Mouse (Mus musculus): ENCODE data around the gene Rbbp8nl.

Gene Rbbp8nl

GRCm38 (mm10) chr2:180300771-180301170 lies 11.1 kb upstream of the Rbbp8nl start:
- Histone ChIP-seq H3K9me3 (ENCODE audit: low read length) (no peaks in the 10 kb centered on the region), H3K27me3 (ENCODE audit: insufficient read depth, low read length) (no peaks in the 10 kb centered on the region; the same call in 1 of the 2 replicates), H3K4me1 (replicated peaks; ENCODE audit: low read depth, low read length) (peaks cover 17% of the 10 kb centered on the region; the same call in 1 of the 2 replicates), H3K36me3 (ENCODE audit: insufficient read depth, low read length) (no peaks in the 10 kb centered on the region), H3K4me3 (replicated peaks; ENCODE audit: low read length) (no peak overlapping the region)
- TF ChIP-seq NANOG (IDR thresholded peaks at IDR 0.05; ENCODE audit: borderline replicate concordance, low read length) (no peak), POU5F1 (IDR thresholded peaks at IDR 0.05; ENCODE audit: borderline replicate concordance, low read length) (no peak), CTCF (conservative IDR thresholded peaks at IDR 0.05; ENCODE audit: low read length) (no peak)

- no peak overlapping the region for H3K4me3 ChIP-seq (replicated peaks; ENCODE audit: low read length)
- H3K36me3 ChIP-seq (ENCODE audit: insufficient read depth, low read length) = no peaks in the 10 kb centered on the region
- no peaks in the 10 kb centered on the region for H3K9me3 ChIP-seq (ENCODE audit: low read length)
- TF ChIP-seq POU5F1 (IDR thresholded peaks at IDR 0.05; ENCODE audit: borderline replicate concordance, low read length) = no peak
- H3K27me3 ChIP-seq (ENCODE audit: insufficient read depth, low read length) = no peaks in the 10 kb centered on the region; the same call in 1 of the 2 replicates
- peaks cover 17% of the 10 kb centered on the region; the same call in 1 of the 2 replicates for H3K4me1 ChIP-seq (replicated peaks; ENCODE audit: low read depth, low read length)
Observed at GRCm38 (mm10) chr2:180300252-180300651, 10.6 kb upstream of the Rbbp8nl start.

- no peak overlapping the region for H3K4me3 ChIP-seq (replicated peaks; ENCODE audit: low read length)
- no peaks in the 10 kb centered on the region for H3K36me3 ChIP-seq (ENCODE audit: insufficient read depth, low read length)
- H3K9me3 ChIP-seq (ENCODE audit: low read length) = no peaks in the 10 kb centered on the region
- H3K27me3 ChIP-seq (ENCODE audit: insufficient read depth, low read length) = no peaks in the 10 kb centered on the region
- peaks cover 68% of the 10 kb centered on the region for H3K4me1 ChIP-seq (replicated peaks; ENCODE audit: low read depth, low read length)
- TF ChIP-seq NANOG (IDR thresholded peaks at IDR 0.05; ENCODE audit: borderline replicate concordance, low read length) (no peak), POU5F1 (IDR thresholded peaks at IDR 0.05; ENCODE audit: borderline replicate concordance, low read length) (no peak), CTCF (conservative IDR thresholded peaks at IDR 0.05; ENCODE audit: low read length) (no peak)
Observed at GRCm38 (mm10) chr2:180292906-180293305, 3.2 kb upstream of the Rbbp8nl start.

- Histone ChIP-seq H3K4me1 (replicated peaks; ENCODE audit: low read depth, low read length) (peaks cover 65% of the 10 kb centered on the region), H3K9me3 (ENCODE audit: low read length) (no peaks in the 10 kb centered on the region), H3K27me3 (ENCODE audit: insufficient read depth, low read length) (no peaks in the 10 kb centered on the region), H3K4me3 (replicated peaks; ENCODE audit: low read length) (no peak overlapping the region), H3K36me3 (ENCODE audit: insufficient read depth, low read length) (no peaks in the 10 kb centered on the region)
- TF ChIP-seq POU5F1 (IDR thresholded peaks at IDR 0.05; ENCODE audit: borderline replicate concordance, low read length) (no peak), CTCF (conservative IDR thresholded peaks at IDR 0.05; ENCODE audit: low read length) (no peak), NANOG (IDR thresholded peaks at IDR 0.05; ENCODE audit: borderline replicate concordance, low read length) (no peak)
Observed at GRCm38 (mm10) chr2:180292026-180292425, 2.3 kb upstream of the Rbbp8nl start.

GRCm38 (mm10) chr2:180291566-180291965 lies 1.9 kb upstream of the Rbbp8nl start:
- no peak for TF ChIP-seq NANOG (IDR thresholded peaks at IDR 0.05; ENCODE audit: borderline replicate concordance, low read length)
- Histone ChIP-seq H3K9me3 (ENCODE audit: low read length) (no peaks in the 10 kb centered on the region), H3K4me1 (replicated peaks; ENCODE audit: low read depth, low read length) (peaks cover 65% of the 10 kb centered on the region), H3K36me3 (ENCODE audit: insufficient read depth, low read length) (no peaks in the 10 kb centered on the region), H3K4me3 (replicated peaks; ENCODE audit: low read length) (no peak overlapping the region), H3K27me3 (ENCODE audit: insufficient read depth, low read length) (0 out of 2 replicates have a peak, but pooled peaks cover 1% of the 10 kb centered on the region)

- Histone ChIP-seq H3K9me3 (ENCODE audit: low read length) (no peaks in the 10 kb centered on the region), H3K36me3 (ENCODE audit: insufficient read depth, low read length) (no peaks in the 10 kb centered on the region), H3K4me1 (replicated peaks; ENCODE audit: low read depth, low read length) (peaks cover 65% of the 10 kb centered on the region), H3K4me3 (replicated peaks; ENCODE audit: low read length) (no peak overlapping the region), H3K27me3 (ENCODE audit: insufficient read depth, low read length) (peaks cover 12% of the 10 kb centered on the region; the same call in 1 of the 2 replicates)
- TF ChIP-seq CTCF (conservative IDR thresholded peaks at IDR 0.05; ENCODE audit: low read length) (no peak), NANOG (IDR thresholded peaks at IDR 0.05; ENCODE audit: borderline replicate concordance, low read length) (no peak), POU5F1 (IDR thresholded peaks at IDR 0.05; ENCODE audit: borderline replicate concordance, low read length) (no peak)
Observed at GRCm38 (mm10) chr2:180290503-180290902, 824 bp upstream of the Rbbp8nl start.

- peak overlapping the region; percentile 62 for H3K4me3 ChIP-seq (replicated peaks; ENCODE audit: low read length)
Observed at GRCm38 (mm10) chr2:180288966-180289365, 713 bp downstream of the Rbbp8nl start.

GRCm38 (mm10) chr2:180279321-180279720 lies 10.4 kb downstream of the Rbbp8nl start:
- H3K27me3 ChIP-seq (ENCODE audit: insufficient read depth, low read length) = peaks cover 20% of the 10 kb centered on the region
- no peaks in the 10 kb centered on the region for H3K9me3 ChIP-seq (ENCODE audit: low read length)
- H3K4me1 ChIP-seq (replicated peaks; ENCODE audit: low read depth, low read length) = peaks cover 66% of the 10 kb centered on the region
- no peaks in the 10 kb centered on the region for H3K36me3 ChIP-seq (ENCODE audit: insufficient read depth, low read length)
- TF ChIP-seq CTCF (conservative IDR thresholded peaks at IDR 0.05; ENCODE audit: low read length) (no peak), POU5F1 (IDR thresholded peaks at IDR 0.05; ENCODE audit: borderline replicate concordance, low read length) (no peak), NANOG (IDR thresholded peaks at IDR 0.05; ENCODE audit: borderline replicate concordance, low read length) (no peak)
- no peak overlapping the region for H3K4me3 ChIP-seq (replicated peaks; ENCODE audit: low read length)

More at GRCm38 (mm10) chr2:180288966-180289365, 713 bp downstream of the Rbbp8nl start:
- H3K4me1 ChIP-seq (replicated peaks; ENCODE audit: low read depth, low read length) = peaks cover 57% of the 10 kb centered on the region
- TF ChIP-seq NANOG (IDR thresholded peaks at IDR 0.05; ENCODE audit: borderline replicate concordance, low read length) (peak; percentile 12; the same call in 1 of the 2 replicates), CTCF (conservative IDR thresholded peaks at IDR 0.05; ENCODE audit: low read length) (no peak), POU5F1 (IDR thresholded peaks at IDR 0.05; ENCODE audit: borderline replicate concordance, low read length) (no peak)
- peaks cover 16% of the 10 kb centered on the region; the same call in 1 of the 2 replicates for H3K27me3 ChIP-seq (ENCODE audit: insufficient read depth, low read length)
- no peaks in the 10 kb centered on the region for H3K9me3 ChIP-seq (ENCODE audit: low read length)
- no peaks in the 10 kb centered on the region for H3K36me3 ChIP-seq (ENCODE audit: insufficient read depth, low read length)

- H3K27me3 ChIP-seq (ENCODE audit: insufficient read depth, low read length) = peaks cover 24% of the 10 kb centered on the region
- H3K4me1 ChIP-seq (replicated peaks; ENCODE audit: low read depth, low read length) = peaks cover 66% of the 10 kb centered on the region
- no peak overlapping the region; the same call in 1 of the 2 replicates for H3K4me3 ChIP-seq (replicated peaks; ENCODE audit: low read length)
- no peaks in the 10 kb centered on the region for H3K9me3 ChIP-seq (ENCODE audit: low read length)
- TF ChIP-seq NANOG (IDR thresholded peaks at IDR 0.05; ENCODE audit: borderline replicate concordance, low read length) = no peak
- TF ChIP-seq CTCF (conservative IDR thresholded peaks at IDR 0.05; ENCODE audit: low read length) = no peak
- no peak for TF ChIP-seq POU5F1 (IDR thresholded peaks at IDR 0.05; ENCODE audit: borderline replicate concordance, low read length)
- no peaks in the 10 kb centered on the region for H3K36me3 ChIP-seq (ENCODE audit: insufficient read depth, low read length)
Observed at GRCm38 (mm10) chr2:180277773-180278320, 11.8 kb downstream of the Rbbp8nl start.

Measured in E14TG2a.4 (cell line).